Mouse (Mus musculus) megakaryocyte, embryonic 14.5 days (primary cell): ENCODE data around the gene Zfp609. TPM values are rescaled to one million over a fixed set of nuclear protein-coding genes. Genes with fewer than 3 reads are reported as not detected.

ENCODE experiments used
- H3K27me3 ChIP-seq: replicated peaks from 2 replicates; pipeline ENCODE3; 2012; ENCODE audit warnings: inconsistent platforms
- H3K36me3 ChIP-seq: replicated peaks from 2 replicates; pipeline ENCODE3; 2012; ENCODE audit warnings: low read length, inconsistent platforms, mixed read lengths
- H3K4me1 ChIP-seq: 2 replicates; pipeline ENCODE4 v1.6.1; 2012; ENCODE audit warnings: inconsistent platforms
- H3K4me3 ChIP-seq: replicated peaks from 2 replicates; pipeline ENCODE3; 2012; ENCODE audit warnings: moderate library complexity, mild to moderate bottlenecking, inconsistent platforms
- H3K9me3 ChIP-seq: 2 replicates; pipeline ENCODE4 v1.6.1; 2012; ENCODE audit warnings: inconsistent platforms
- FLI1 ChIP-seq: IDR thresholded peaks from 2 replicates; pipeline ENCODE4 v1.6.1; 2012; ENCODE audit warnings: low read length, inconsistent platforms, mixed read lengths
- GATA1 ChIP-seq: IDR thresholded peaks from 3 replicates; pipeline ENCODE4 v1.6.1; 2012; ENCODE audit warnings: mixed read lengths, low read length, inconsistent platforms, borderline replicate concordance
- polyA plus RNA-seq: library from polyadenylated mRNA; stranded (reverse); fragments of >175 nt; gene quantifications from 2 replicates; pipeline ENCODE4 v1.2.3, GENCODE M21; 2012; ENCODE audit warnings: low replicate concordance; ENCODE audit not compliant: insufficient read depth

Zfp609 gene
- polyA plus RNA-seq, 1 experiment, result 15.5 TPM

DNA sequence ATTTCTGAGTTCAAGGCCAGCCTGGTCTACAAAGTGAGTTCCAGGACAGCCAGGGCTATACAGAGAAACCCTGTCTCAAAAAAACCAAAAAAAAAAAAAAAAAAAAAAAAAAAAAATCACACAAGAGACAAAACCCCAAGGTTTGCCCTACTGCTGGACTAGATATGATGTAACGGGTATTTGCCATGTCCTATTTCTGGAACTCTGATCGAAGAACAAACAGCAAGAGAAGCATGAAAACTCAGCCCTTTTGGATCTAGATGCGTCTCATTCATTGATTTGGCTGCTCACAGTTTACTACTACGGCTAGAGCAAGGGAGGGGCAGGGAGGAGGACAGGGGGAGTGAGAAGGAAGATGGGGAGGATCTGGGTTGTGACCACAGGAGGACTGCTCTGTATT lies 5.4 kb downstream of the Zfp609 start:
- H3K4me3 ChIP-seq, result no peak overlapping the region
- H3K36me3 ChIP-seq, result peaks cover 2% of the 10 kb centered on the region
- H3K27me3 ChIP-seq, result no peaks in the 10 kb centered on the region
- no peaks in the 10 kb centered on the region for H3K9me3 ChIP-seq
- TF ChIP-seq GATA1 (no peak), FLI1 (no peak)
- H3K4me1 ChIP-seq, result peaks cover 64% of the 10 kb centered on the region

- Histone ChIP-seq H3K4me3 (no peak overlapping the region), H3K4me1 (peaks cover 51% of the 10 kb centered on the region), H3K36me3 (peaks cover 13% of the 10 kb centered on the region), H3K9me3 (no peaks in the 10 kb centered on the region), H3K27me3 (no peaks in the 10 kb centered on the region)
- no peak for TF ChIP-seq FLI1
- TF ChIP-seq GATA1, result no peak
These were observed 7.1 kb downstream of the Zfp609 start for GRCm38 (mm10) chr9:65820301-65820700.

DNA sequence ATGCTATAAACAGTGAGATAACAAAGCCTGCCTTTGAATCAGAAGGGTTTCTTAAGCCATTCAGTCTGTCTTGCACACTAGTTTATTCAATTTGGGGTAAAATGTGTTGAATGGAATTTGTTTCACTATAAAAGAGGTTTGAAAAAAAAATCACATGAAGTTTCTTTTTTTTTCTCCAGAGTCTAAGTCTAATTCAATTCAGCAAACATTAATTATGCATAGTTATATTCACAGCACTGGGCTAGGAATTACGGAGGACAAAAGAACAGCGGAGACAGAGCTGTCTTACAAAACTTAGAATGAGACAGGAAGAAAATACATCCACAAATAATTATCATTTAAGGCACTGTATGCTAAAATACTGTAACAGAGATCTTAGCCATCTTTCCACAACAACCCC lies 9.0 kb downstream of the Zfp609 start:
- no peak for TF ChIP-seq GATA1
- TF ChIP-seq FLI1, result no peak
- Histone ChIP-seq H3K4me3 (no peak overlapping the region), H3K27me3 (no peaks in the 10 kb centered on the region), H3K4me1 (peaks cover 49% of the 10 kb centered on the region), H3K9me3 (no peaks in the 10 kb centered on the region), H3K36me3 (peaks cover 23% of the 10 kb centered on the region)

- no peaks in the 10 kb centered on the region for H3K9me3 ChIP-seq
- H3K36me3 ChIP-seq, result peaks cover 23% of the 10 kb centered on the region
- TF ChIP-seq GATA1 (no peak), FLI1 (no peak)
- H3K4me1 ChIP-seq, result peaks cover 64% of the 10 kb centered on the region
- no peaks in the 10 kb centered on the region for H3K27me3 ChIP-seq
- no peak overlapping the region for H3K4me3 ChIP-seq
These were observed 14.5 kb downstream of the Zfp609 start for GRCm38 (mm10) chr9:65812841-65813240.

DNA sequence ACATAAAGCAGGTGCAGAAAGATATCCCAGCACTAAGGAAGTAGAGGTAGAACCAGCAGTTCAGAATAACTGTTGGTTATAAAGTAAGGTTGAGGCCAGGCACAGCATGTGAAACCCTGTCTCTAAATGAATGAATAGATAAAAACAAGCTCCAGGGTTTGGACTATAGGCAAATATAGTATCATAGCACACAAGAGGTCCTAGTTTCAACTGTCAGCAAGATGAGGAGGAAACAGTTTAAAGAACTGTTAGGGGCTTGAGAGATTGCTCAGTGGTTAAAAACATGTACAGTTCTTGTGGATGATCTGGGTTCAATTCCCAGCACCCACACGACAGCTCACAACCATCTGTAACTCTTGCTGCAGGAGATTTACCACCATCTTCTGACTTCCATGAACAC lies 15.6 kb downstream of the Zfp609 start:
- H3K27me3 ChIP-seq, result no peaks in the 10 kb centered on the region
- H3K4me3 ChIP-seq, result no peak overlapping the region
- H3K9me3 ChIP-seq, result no peaks in the 10 kb centered on the region
- TF ChIP-seq GATA1, result no peak
- TF ChIP-seq FLI1, result no peak
- peaks cover 20% of the 10 kb centered on the region for H3K36me3 ChIP-seq
- H3K4me1 ChIP-seq, result peaks cover 65% of the 10 kb centered on the region

GRCm38 (mm10) chr9:65807818-65808217 lies 19.5 kb downstream of the Zfp609 start:
- TF ChIP-seq GATA1 (no peak), FLI1 (no peak)
- peaks cover 63% of the 10 kb centered on the region for H3K4me1 ChIP-seq
- H3K9me3 ChIP-seq, result no peaks in the 10 kb centered on the region

DNA sequence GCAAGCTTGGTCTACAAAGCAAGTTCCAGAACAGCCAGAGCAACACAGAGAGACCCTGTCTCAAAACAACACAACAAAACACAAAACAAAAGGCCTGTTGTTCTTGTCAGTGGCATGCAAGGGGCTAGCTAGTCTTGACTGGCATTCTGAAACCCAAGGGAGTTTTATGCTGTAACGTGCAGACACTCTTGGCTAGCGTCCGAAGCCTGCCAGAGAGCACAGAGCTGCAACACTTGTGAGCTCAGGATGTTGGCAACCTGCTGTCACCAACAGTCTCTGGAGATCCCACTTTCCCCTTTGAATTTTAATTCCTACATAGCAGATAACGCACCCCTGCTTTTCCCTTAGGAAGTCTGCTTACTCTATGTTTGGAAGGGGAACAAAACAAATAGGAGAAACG lies 20.1 kb downstream of the Zfp609 start:
- Histone ChIP-seq H3K4me3 (no peak overlapping the region), H3K27me3 (no peaks in the 10 kb centered on the region), H3K4me1 (peaks cover 58% of the 10 kb centered on the region), H3K9me3 (no peaks in the 10 kb centered on the region), H3K36me3 (no peaks in the 10 kb centered on the region)
- TF ChIP-seq FLI1 (no peak), GATA1 (no peak)

More at GRCm38 (mm10) chr9:65807818-65808217, 19.5 kb downstream of the Zfp609 start:
- no peaks in the 10 kb centered on the region for H3K36me3 ChIP-seq
- no peaks in the 10 kb centered on the region for H3K27me3 ChIP-seq
- H3K4me3 ChIP-seq, result no peak overlapping the region

GRCm38 (mm10) chr9:65799770-65800169 lies 27.6 kb downstream of the Zfp609 start:
- Histone ChIP-seq H3K9me3 (no peaks in the 10 kb centered on the region), H3K27me3 (no peaks in the 10 kb centered on the region), H3K36me3 (peaks cover 9% of the 10 kb centered on the region), H3K4me1 (peaks cover 45% of the 10 kb centered on the region), H3K4me3 (no peak overlapping the region)
- TF ChIP-seq GATA1 (no peak), FLI1 (no peak)

DNA sequence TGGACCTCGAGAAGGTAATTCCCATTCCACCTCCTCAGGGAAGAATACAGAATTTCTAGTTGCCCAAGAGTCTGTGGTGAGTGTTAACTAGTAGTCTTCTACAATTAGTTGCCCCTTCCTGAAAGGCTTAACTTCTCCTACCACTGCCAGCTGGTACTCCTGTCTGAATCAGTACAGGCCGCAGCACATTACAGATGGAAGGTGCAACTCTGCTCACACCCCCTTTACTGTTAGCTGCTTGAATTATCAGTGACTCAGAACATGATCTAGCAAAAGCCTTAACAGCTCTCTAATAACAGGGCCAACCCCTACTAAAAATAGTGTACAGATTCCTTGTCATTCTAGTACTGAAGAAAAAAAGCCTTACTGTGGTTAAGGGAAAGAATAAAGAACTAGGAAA lies 31.7 kb downstream of the Zfp609 start:
- Histone ChIP-seq H3K9me3 (no peaks in the 10 kb centered on the region), H3K4me1 (peaks cover 38% of the 10 kb centered on the region), H3K4me3 (no peak overlapping the region), H3K27me3 (no peaks in the 10 kb centered on the region), H3K36me3 (peaks cover 22% of the 10 kb centered on the region)
- no peak for TF ChIP-seq GATA1
- no peak for TF ChIP-seq FLI1

GRCm38 (mm10) chr9:65794313-65794712 lies 33.1 kb downstream of the Zfp609 start:
- H3K4me1 ChIP-seq, result peaks cover 36% of the 10 kb centered on the region
- no peaks in the 10 kb centered on the region for H3K9me3 ChIP-seq
- H3K27me3 ChIP-seq, result no peaks in the 10 kb centered on the region
- TF ChIP-seq GATA1, result no peak
- TF ChIP-seq FLI1, result no peak
- H3K4me3 ChIP-seq, result no peak overlapping the region
- peaks cover 22% of the 10 kb centered on the region for H3K36me3 ChIP-seq

DNA sequence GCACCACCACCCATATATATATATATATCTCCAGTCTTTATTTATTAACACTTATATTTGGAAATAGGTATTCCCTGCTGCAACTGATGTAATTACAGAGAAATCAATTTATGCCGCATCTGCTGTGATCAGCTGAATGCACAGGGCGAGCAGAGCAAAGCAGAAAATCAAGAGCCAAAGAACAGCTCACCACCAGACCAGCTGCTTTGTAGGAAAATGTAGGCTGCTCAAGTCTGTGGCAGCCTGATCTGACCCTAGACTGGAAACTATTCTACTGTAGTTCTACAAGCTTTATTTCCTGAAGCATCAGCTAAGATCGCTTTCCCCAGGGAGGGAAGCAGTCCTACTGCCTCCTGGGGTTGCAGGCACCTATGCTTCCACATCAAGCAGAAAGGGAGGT lies 33.9 kb downstream of the Zfp609 start:
- Histone ChIP-seq H3K4me3 (no peak overlapping the region), H3K27me3 (no peaks in the 10 kb centered on the region), H3K36me3 (peaks cover 22% of the 10 kb centered on the region), H3K4me1 (peaks cover 36% of the 10 kb centered on the region), H3K9me3 (no peaks in the 10 kb centered on the region)
- TF ChIP-seq GATA1, result no peak
- no peak for TF ChIP-seq FLI1
